Mouse (Mus musculus) layer of hippocampus, postnatal 25 days (tissue): ENCODE measurements at regions not wholly inside any gene's neighbourhood (a gene's known extent, or its start where the extent isn't known, plus 50 kb on each side); places are given as distances from the start of the nearest gene placed in this dataset.

ENCODE experiments used
- DNase-seq, 2 experiments: peaks; one replicate each; pipeline ENCODE4 v3.0.0; 2022; ENCODE audit warnings: mixed read lengths in 2 of 2, low spot score in 1 of 2; ENCODE audit errors: extremely low spot score in 1 of 2

- DNase-seq, result no peak
Measured at GRCm38 (mm10) chr11:6731505-6731904, 73.2 kb downstream of the Ramp3 start.
